Mouse (Mus musculus): ENCODE measurements around the gene Ero1lb. TPM values are rescaled to one million over a fixed set of nuclear protein-coding genes. Genes with fewer than 3 reads are reported as not detected.

Gene Ero1lb
- polyA plus RNA-seq, 1 experiment from 2014 or later, result 8.4 TPM

- no peak overlapping the region for H3K27ac ChIP-seq (ENCODE audit: low read length)
- H3K9ac ChIP-seq (replicated peaks; ENCODE audit: low read length), result no peak overlapping the region
- H3K4me3 ChIP-seq (ENCODE audit: low read length), result no peak overlapping the region
- H3K4me2 ChIP-seq (replicated peaks; ENCODE audit: low read depth, low read length), result peak overlapping the region; percentile 37
- peak; percentile 94 for ATAC-seq (ENCODE audit: low FRiP score, low TSS enrichment)
- peaks cover 9% of the 10 kb centered on the region; the same call in 1 of the 2 replicates for H3K4me1 ChIP-seq (ENCODE audit: insufficient read depth, low read length)
- peaks cover 4% of the 10 kb centered on the region for H3K27me3 ChIP-seq (ENCODE audit: insufficient read depth, low read length)
- H3K9me3 ChIP-seq (ENCODE audit: low read length), result no peaks in the 10 kb centered on the region
- WGBS, result 6% methylated on average over 23 of the region's 23 CpGs
- H3K36me3 ChIP-seq (ENCODE audit: insufficient read depth, low read length), result no peaks in the 10 kb centered on the region
Measured at GRCm38 (mm10) chr13:12542006-12542981, 23.4 kb upstream of the Ero1lb start.

- Histone ChIP-seq H3K4me3 (ENCODE audit: low read length) (no peak overlapping the region), H3K9me3 (ENCODE audit: low read length) (no peaks in the 10 kb centered on the region), H3K27ac (ENCODE audit: low read length) (no peak overlapping the region), H3K36me3 (ENCODE audit: insufficient read depth, low read length) (no peaks in the 10 kb centered on the region), H3K27me3 (ENCODE audit: insufficient read depth, low read length) (peaks cover 4% of the 10 kb centered on the region), H3K9ac (replicated peaks; ENCODE audit: low read length) (no peak overlapping the region), H3K4me1 (ENCODE audit: insufficient read depth, low read length) (peaks cover 9% of the 10 kb centered on the region; the same call in 1 of the 2 replicates), H3K4me2 (replicated peaks; ENCODE audit: low read depth, low read length) (no peak overlapping the region)
- WGBS, result 75% methylated on average over 5 of the region's 5 CpGs
- no peak for ATAC-seq (ENCODE audit: low FRiP score, low TSS enrichment)
Measured at GRCm38 (mm10) chr13:12543246-12543645, 22.4 kb upstream of the Ero1lb start.

DNA sequence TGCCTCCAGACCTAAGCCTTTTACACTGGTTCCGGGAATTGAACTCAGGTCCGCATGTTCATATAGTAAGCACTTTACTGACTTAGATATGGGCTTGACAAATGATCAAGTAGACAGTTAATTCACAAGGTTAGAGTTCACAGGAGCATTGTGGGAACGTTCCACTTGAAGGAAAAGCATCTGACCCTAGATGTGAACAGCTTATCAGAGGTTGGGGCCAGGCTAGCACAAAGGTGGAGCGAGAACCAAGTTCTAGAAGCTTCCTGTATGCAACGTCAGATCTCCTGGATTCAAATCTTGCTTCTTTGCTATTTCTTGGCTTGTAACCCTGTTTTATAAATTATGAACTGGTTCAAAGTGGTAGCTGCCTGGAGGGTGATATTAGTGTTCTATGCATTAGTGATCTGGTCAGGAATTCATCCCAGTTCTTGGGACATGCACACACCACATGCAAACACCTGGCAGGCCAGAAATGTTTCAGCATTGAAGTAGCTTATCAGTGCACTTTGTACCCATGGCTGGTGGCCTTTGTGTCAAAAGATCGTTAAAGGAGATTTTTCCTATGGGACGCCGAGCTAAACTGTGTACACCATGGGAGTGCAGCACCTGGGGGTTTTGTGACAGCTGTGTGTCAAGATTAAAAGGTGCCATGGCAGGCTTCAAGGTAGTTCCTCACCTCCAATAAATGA is 21.6 kb upstream of the Ero1lb start:
- Histone ChIP-seq H3K27ac (ENCODE audit: low read length) (no peak overlapping the region), H3K4me3 (ENCODE audit: low read length) (no peak overlapping the region), H3K9me3 (ENCODE audit: low read length) (no peaks in the 10 kb centered on the region), H3K9ac (replicated peaks; ENCODE audit: low read length) (no peak overlapping the region), H3K4me1 (ENCODE audit: insufficient read depth, low read length) (peaks cover 9% of the 10 kb centered on the region; the same call in 1 of the 2 replicates), H3K36me3 (ENCODE audit: insufficient read depth, low read length) (no peaks in the 10 kb centered on the region), H3K4me2 (replicated peaks; ENCODE audit: low read depth, low read length) (no peak overlapping the region), H3K27me3 (ENCODE audit: insufficient read depth, low read length) (peaks cover 4% of the 10 kb centered on the region)
- WGBS, result 84% methylated on average over 8 of the region's 8 CpGs
- ATAC-seq (ENCODE audit: low FRiP score, low TSS enrichment), result no peak

DNA sequence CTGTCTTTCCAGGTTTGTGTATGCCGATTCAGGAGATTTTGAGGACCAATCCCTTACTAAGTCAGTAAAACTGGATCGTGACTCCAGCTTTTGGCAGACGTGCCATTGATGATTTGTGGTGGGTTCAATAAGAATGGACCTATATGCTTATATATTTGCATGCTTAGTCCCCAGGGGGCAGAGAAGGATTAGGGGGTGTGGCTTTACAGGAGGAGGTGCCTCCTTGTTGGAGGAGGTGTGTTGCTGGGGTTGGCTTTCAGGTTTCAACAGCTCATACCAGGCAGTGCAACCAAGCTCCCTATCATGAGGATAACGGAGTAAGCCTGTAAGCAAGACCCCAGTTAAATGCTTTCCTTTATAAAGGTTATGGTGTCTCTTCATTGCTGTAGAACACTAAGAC is 11.5 kb upstream of the Ero1lb start:
- Histone ChIP-seq H3K4me3 (ENCODE audit: low read length) (no peak overlapping the region), H3K9ac (replicated peaks; ENCODE audit: low read length) (no peak overlapping the region), H3K27ac (ENCODE audit: low read length) (no peak overlapping the region), H3K36me3 (ENCODE audit: insufficient read depth, low read length) (no peaks in the 10 kb centered on the region), H3K4me1 (ENCODE audit: insufficient read depth, low read length) (no peaks in the 10 kb centered on the region), H3K27me3 (ENCODE audit: insufficient read depth, low read length) (no peaks in the 10 kb centered on the region), H3K9me3 (ENCODE audit: low read length) (no peaks in the 10 kb centered on the region), H3K4me2 (replicated peaks; ENCODE audit: low read depth, low read length) (no peak overlapping the region)
- no peak for ATAC-seq (ENCODE audit: low FRiP score, low TSS enrichment)
- 52% methylated on average over 4 of the region's 4 CpGs for WGBS

DNA sequence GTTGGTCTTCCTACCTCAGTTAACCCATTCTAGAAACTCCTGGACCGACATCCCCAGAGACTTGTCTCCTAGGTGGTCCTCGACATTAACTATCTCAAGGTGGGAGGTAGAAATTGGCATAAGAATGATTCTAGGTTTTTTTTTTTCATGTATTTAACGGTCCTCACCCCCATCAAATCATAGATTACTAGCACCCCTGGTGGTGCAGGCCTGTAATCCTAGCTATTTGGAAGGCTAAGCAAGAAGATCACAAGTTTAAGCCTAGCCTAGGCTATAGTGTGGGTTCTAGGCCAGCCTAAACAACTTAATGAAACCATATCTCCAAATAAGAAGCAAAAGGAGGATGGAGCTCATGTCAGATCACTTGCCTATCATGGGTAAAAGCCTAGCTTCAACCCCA is 6.6 kb upstream of the Ero1lb start:
- no peak overlapping the region for H3K27ac ChIP-seq (ENCODE audit: low read length)
- H3K9ac ChIP-seq (replicated peaks; ENCODE audit: low read length), result no peak overlapping the region
- H3K4me2 ChIP-seq (replicated peaks; ENCODE audit: low read depth, low read length), result no peak overlapping the region
- 61% methylated on average over 3 of the region's 3 CpGs for WGBS
- H3K4me1 ChIP-seq (ENCODE audit: insufficient read depth, low read length), result no peaks in the 10 kb centered on the region
- H3K36me3 ChIP-seq (ENCODE audit: insufficient read depth, low read length), result no peaks in the 10 kb centered on the region
- no peak overlapping the region for H3K4me3 ChIP-seq (ENCODE audit: low read length)
- H3K27me3 ChIP-seq (ENCODE audit: insufficient read depth, low read length), result no peaks in the 10 kb centered on the region
- no peak for ATAC-seq (ENCODE audit: low FRiP score, low TSS enrichment)
- no peaks in the 10 kb centered on the region for H3K9me3 ChIP-seq (ENCODE audit: low read length)

DNA sequence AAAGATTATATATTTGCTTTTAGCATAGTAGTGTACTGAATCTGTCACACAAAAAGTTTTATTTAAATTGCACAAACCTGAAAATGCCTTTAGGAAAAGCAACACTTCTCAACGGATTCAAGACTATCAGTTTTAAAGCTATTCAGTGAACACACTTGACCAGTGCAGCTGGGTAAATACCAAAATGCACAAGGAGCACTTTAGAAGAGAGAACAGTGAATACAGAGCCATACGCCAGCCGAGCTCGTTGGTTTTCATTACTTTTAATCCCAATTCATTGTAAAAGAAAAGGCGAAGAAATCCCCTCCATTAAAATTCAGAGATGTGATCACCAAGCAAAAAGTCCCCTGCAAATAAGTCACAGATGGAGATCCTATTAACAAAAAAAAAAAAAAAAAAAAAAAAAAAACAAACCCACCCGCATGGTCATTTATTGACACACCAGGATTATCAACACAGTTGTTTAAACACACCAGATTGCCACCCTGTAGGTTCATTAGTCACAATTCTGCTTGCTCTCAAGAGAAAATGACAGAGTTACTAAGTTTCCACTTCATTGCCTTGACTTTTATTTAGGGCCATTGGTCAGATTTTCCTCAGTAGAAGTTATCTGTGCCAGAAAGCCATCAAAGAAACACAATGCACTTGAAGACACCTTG is 6.1 kb upstream of the Ero1lb start:
- 73% methylated on average over 6 of the region's 6 CpGs for WGBS
- no peaks in the 10 kb centered on the region for H3K9me3 ChIP-seq (ENCODE audit: low read length)
- no peak overlapping the region for H3K4me3 ChIP-seq (ENCODE audit: low read length)
- H3K4me2 ChIP-seq (replicated peaks; ENCODE audit: low read depth, low read length), result no peak overlapping the region
- no peaks in the 10 kb centered on the region for H3K36me3 ChIP-seq (ENCODE audit: insufficient read depth, low read length)
- H3K9ac ChIP-seq (replicated peaks; ENCODE audit: low read length), result no peak overlapping the region
- no peak for ATAC-seq (ENCODE audit: low FRiP score, low TSS enrichment)
- H3K4me1 ChIP-seq (ENCODE audit: insufficient read depth, low read length), result no peaks in the 10 kb centered on the region
- H3K27ac ChIP-seq (ENCODE audit: low read length), result no peak overlapping the region
- H3K27me3 ChIP-seq (ENCODE audit: insufficient read depth, low read length), result no peaks in the 10 kb centered on the region

GRCm38 (mm10) chr13:12561729-12562128 is 3.9 kb upstream of the Ero1lb start:
- ATAC-seq (ENCODE audit: low FRiP score, low TSS enrichment), result no peak
- 60% methylated on average over 2 of the region's 2 CpGs for WGBS
- Histone ChIP-seq H3K9ac (replicated peaks; ENCODE audit: low read length) (no peak overlapping the region), H3K4me1 (ENCODE audit: insufficient read depth, low read length) (peaks cover 9% of the 10 kb centered on the region), H3K4me2 (replicated peaks; ENCODE audit: low read depth, low read length) (no peak overlapping the region), H3K27ac (ENCODE audit: low read length) (no peak overlapping the region), H3K27me3 (ENCODE audit: insufficient read depth, low read length) (no peaks in the 10 kb centered on the region), H3K36me3 (ENCODE audit: insufficient read depth, low read length) (no peaks in the 10 kb centered on the region), H3K9me3 (ENCODE audit: low read length) (no peaks in the 10 kb centered on the region), H3K4me3 (ENCODE audit: low read length) (no peak overlapping the region)

DNA sequence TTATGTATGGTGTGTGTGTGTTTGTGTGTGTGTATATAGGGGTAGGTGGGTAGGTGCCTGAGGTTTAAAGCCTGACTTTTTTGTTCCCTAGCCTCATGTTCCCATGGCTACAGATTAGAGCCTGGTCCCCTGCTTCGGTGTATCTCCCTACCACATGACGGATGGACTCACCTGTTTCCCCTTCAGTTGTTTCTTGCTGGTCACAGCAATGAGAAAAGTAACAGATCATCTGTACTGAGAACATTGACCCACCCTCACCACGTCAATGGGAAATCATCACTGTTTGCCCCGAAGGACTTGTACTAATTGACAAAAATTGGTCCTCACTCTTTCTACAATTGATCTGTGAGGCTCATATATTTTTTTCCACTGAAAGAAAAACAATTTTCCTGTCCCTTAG is 3.4 kb upstream of the Ero1lb start:
- ATAC-seq (ENCODE audit: low FRiP score, low TSS enrichment), result no peak
- Histone ChIP-seq H3K9ac (replicated peaks; ENCODE audit: low read length) (no peak overlapping the region), H3K9me3 (ENCODE audit: low read length) (no peaks in the 10 kb centered on the region), H3K36me3 (ENCODE audit: insufficient read depth, low read length) (no peaks in the 10 kb centered on the region), H3K27ac (ENCODE audit: low read length) (no peak overlapping the region), H3K4me3 (ENCODE audit: low read length) (no peak overlapping the region), H3K4me1 (ENCODE audit: insufficient read depth, low read length) (peaks cover 10% of the 10 kb centered on the region), H3K27me3 (ENCODE audit: insufficient read depth, low read length) (no peaks in the 10 kb centered on the region; the same call in 1 of the 2 replicates), H3K4me2 (replicated peaks; ENCODE audit: low read depth, low read length) (no peak overlapping the region)
- 86% methylated on average over 4 of the region's 4 CpGs for WGBS

DNA sequence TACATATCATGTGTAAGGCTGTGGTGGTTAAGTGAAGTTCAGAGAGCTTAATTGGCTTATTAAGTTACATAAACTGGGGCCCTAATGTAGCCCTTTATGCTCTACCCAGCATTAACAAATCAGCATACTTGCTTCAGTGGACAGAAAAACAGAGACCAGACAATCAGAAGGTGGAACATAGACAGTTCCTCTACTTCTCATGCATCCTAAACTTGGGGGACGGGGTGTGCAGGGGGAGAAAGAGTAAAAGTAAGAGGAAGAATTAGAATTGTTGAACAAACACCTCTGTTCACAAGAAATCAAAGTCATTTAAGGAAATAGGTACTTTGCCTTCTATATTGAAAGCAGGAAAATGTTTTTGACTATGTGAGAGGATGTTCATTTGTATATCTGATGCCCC is 2.3 kb downstream of the Ero1lb start:
- Histone ChIP-seq H3K36me3 (ENCODE audit: insufficient read depth, low read length) (no peaks in the 10 kb centered on the region), H3K9me3 (ENCODE audit: low read length) (no peaks in the 10 kb centered on the region), H3K4me2 (replicated peaks; ENCODE audit: low read depth, low read length) (no peak overlapping the region), H3K9ac (replicated peaks; ENCODE audit: low read length) (no peak overlapping the region), H3K4me1 (ENCODE audit: insufficient read depth, low read length) (peaks cover 10% of the 10 kb centered on the region), H3K27me3 (ENCODE audit: insufficient read depth, low read length) (no peaks in the 10 kb centered on the region; the same call in 1 of the 2 replicates), H3K27ac (ENCODE audit: low read length) (no peak overlapping the region), H3K4me3 (ENCODE audit: low read length) (no peak overlapping the region)
- WGBS, result 78% methylated on average over 1 of the region's 1 CpGs
- no peak for ATAC-seq (ENCODE audit: low FRiP score, low TSS enrichment)
